Mouse (Mus musculus): Measurements from ENCODE around the gene Col6a1. TPM values are rescaled to one million over a fixed set of nuclear protein-coding genes. Genes with fewer than 3 reads are reported as not detected.

Gene Col6a1
- polyA plus RNA-seq, 1 experiment from 2014 or later, result 14.2 TPM

- Histone ChIP-seq H3K27ac (ENCODE audit: low read length) (no peak overlapping the region), H3K4me2 (ENCODE audit: low read depth, low read length) (no peak overlapping the region), H3K4me3 (ENCODE audit: low read depth, low read length) (no peak overlapping the region), H3K36me3 (ENCODE audit: control insufficient read depth, insufficient read depth) (no peaks in the 10 kb centered on the region), H3K27me3 (ENCODE audit: control insufficient read depth, insufficient read depth, low read depth, low read length) (no peaks in the 10 kb centered on the region), H3K9ac (ENCODE audit: low read depth, low read length) (no peak overlapping the region), H3K9me3 (replicated peaks; ENCODE audit: control insufficient read depth, low read length) (no peaks in the 10 kb centered on the region), H3K4me1 (ENCODE audit: control insufficient read depth, low read depth, low read length) (no peaks in the 10 kb centered on the region)
- WGBS (ENCODE audit: insufficient replicate concordance), result 52% methylated on average over 2 of the region's 2 CpGs
- ATAC-seq (ENCODE audit: low read depth), result no peak
Observed at GRCm38 (mm10) chr10:76701446-76701845, 24.5 kb downstream of the Col6a1 start.

DNA sequence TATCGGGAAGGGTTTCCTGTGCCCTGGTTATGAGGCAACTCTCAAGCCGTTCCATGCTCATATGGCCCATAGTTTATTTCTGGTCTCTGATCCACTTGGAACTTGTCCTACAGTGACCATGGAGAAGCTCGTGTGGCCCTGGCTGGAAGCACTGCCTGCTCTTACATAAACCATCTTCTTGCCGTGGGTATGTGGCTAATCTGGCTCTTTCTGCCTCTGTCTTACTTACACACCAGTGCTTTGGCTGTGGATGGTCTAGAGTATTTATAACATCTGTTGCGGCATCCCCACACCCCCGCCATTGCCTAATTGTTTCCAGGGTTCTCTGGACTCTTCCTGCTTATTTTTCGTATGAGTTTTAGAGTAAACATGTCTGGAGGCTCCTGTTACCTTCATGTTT, 26.2 kb downstream of the Col6a1 start:
- Histone ChIP-seq H3K4me2 (ENCODE audit: low read depth, low read length) (no peak overlapping the region), H3K4me1 (ENCODE audit: control insufficient read depth, low read depth, low read length) (no peaks in the 10 kb centered on the region), H3K9me3 (replicated peaks; ENCODE audit: control insufficient read depth, low read length) (no peaks in the 10 kb centered on the region), H3K36me3 (ENCODE audit: control insufficient read depth, insufficient read depth) (no peaks in the 10 kb centered on the region), H3K9ac (ENCODE audit: low read depth, low read length) (no peak overlapping the region), H3K4me3 (ENCODE audit: low read depth, low read length) (no peak overlapping the region), H3K27ac (ENCODE audit: low read length) (no peak overlapping the region), H3K27me3 (ENCODE audit: control insufficient read depth, insufficient read depth, low read depth, low read length) (no peaks in the 10 kb centered on the region)
- no peak for ATAC-seq (ENCODE audit: low read depth)
- 55% methylated on average over 7 of the region's 7 CpGs for WGBS (ENCODE audit: insufficient replicate concordance)

- Histone ChIP-seq H3K4me1 (ENCODE audit: control insufficient read depth, low read depth, low read length) (no peaks in the 10 kb centered on the region), H3K9ac (ENCODE audit: low read depth, low read length) (no peak overlapping the region), H3K36me3 (ENCODE audit: control insufficient read depth, insufficient read depth) (no peaks in the 10 kb centered on the region), H3K9me3 (replicated peaks; ENCODE audit: control insufficient read depth, low read length) (no peaks in the 10 kb centered on the region), H3K4me2 (ENCODE audit: low read depth, low read length) (no peak overlapping the region), H3K4me3 (ENCODE audit: low read depth, low read length) (no peak overlapping the region), H3K27ac (ENCODE audit: low read length) (no peak overlapping the region), H3K27me3 (ENCODE audit: control insufficient read depth, insufficient read depth, low read depth, low read length) (no peaks in the 10 kb centered on the region)
- ATAC-seq (ENCODE audit: low read depth), result no peak
- WGBS (ENCODE audit: insufficient replicate concordance), result 48% methylated on average over 10 of the region's 10 CpGs
Observed at GRCm38 (mm10) chr10:76695283-76695885, 30.6 kb downstream of the Col6a1 start.

- Histone ChIP-seq H3K4me3 (ENCODE audit: low read depth, low read length) (no peak overlapping the region), H3K9me3 (replicated peaks; ENCODE audit: control insufficient read depth, low read length) (no peaks in the 10 kb centered on the region), H3K27me3 (ENCODE audit: control insufficient read depth, insufficient read depth, low read depth, low read length) (no peaks in the 10 kb centered on the region), H3K4me1 (ENCODE audit: control insufficient read depth, low read depth, low read length) (no peaks in the 10 kb centered on the region), H3K4me2 (ENCODE audit: low read depth, low read length) (no peak overlapping the region), H3K9ac (ENCODE audit: low read depth, low read length) (no peak overlapping the region), H3K36me3 (ENCODE audit: control insufficient read depth, insufficient read depth) (no peaks in the 10 kb centered on the region), H3K27ac (ENCODE audit: low read length) (no peak overlapping the region)
- 42% methylated on average over 7 of the region's 7 CpGs for WGBS (ENCODE audit: insufficient replicate concordance)
- no peak for ATAC-seq (ENCODE audit: low read depth)
Observed at GRCm38 (mm10) chr10:76694765-76695164, 31.2 kb downstream of the Col6a1 start.

DNA sequence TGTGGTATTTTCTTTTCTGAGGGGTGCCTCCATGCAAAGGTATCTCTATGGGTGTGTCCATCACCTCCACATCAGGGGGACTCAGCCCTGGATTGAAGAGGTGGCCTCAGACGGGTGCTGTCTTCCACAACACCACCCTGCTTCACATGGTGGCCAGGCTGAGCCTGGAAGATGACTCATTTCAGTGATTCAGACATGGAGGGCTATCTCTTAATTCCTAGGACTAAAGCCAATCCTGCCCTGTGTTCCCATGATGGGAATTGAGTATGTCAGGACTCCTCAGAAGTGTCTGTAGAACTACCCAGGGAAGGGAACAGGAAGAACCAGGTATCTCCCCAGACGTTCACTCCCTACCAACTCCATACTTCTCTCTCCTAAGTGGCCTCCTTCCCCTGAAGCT, 32.5 kb downstream of the Col6a1 start:
- no peaks in the 10 kb centered on the region for H3K4me1 ChIP-seq (ENCODE audit: control insufficient read depth, low read depth, low read length)
- H3K36me3 ChIP-seq (ENCODE audit: control insufficient read depth, insufficient read depth), result no peaks in the 10 kb centered on the region
- H3K27ac ChIP-seq (ENCODE audit: low read length), result no peak overlapping the region
- H3K9me3 ChIP-seq (replicated peaks; ENCODE audit: control insufficient read depth, low read length), result no peaks in the 10 kb centered on the region
- H3K9ac ChIP-seq (ENCODE audit: low read depth, low read length), result no peak overlapping the region
- H3K4me2 ChIP-seq (ENCODE audit: low read depth, low read length), result no peak overlapping the region
- no peak for ATAC-seq (ENCODE audit: low read depth)
- WGBS (ENCODE audit: insufficient replicate concordance), result 56% methylated on average over 2 of the region's 2 CpGs
- H3K27me3 ChIP-seq (ENCODE audit: control insufficient read depth, insufficient read depth, low read depth, low read length), result no peaks in the 10 kb centered on the region
- no peak overlapping the region for H3K4me3 ChIP-seq (ENCODE audit: low read depth, low read length)

DNA sequence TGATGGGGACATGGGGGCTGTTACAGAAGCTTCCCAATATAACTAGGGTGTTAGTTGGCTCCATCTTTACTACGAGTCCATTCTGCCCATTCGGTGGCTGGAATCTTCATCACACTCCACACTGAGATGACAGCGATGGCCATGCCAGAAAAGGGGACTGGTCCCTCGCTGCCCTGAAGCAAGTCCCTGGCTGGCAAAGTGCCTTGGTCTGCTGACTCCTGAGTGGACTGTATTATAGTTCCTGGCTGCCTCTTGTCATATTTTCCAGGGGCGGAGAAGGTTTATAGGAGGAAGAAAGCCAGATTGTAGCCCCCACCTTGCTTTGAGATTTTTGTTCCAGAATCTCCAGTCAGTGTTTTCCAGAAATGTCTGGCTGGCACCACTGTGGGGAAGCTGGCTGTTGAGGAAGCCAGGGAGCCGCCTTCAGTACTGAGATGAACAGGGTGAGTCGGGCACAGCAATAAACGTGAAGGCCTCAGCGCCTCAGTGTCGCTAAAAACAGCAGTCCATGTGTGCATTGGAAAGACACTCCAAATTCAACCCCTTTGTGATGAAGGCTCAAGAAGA, 40.4 kb downstream of the Col6a1 start:
- Histone ChIP-seq H3K4me3 (ENCODE audit: low read depth, low read length) (no peak overlapping the region), H3K4me2 (ENCODE audit: low read depth, low read length) (no peak overlapping the region), H3K36me3 (ENCODE audit: control insufficient read depth, insufficient read depth) (no peaks in the 10 kb centered on the region), H3K27me3 (ENCODE audit: control insufficient read depth, insufficient read depth, low read depth, low read length) (no peaks in the 10 kb centered on the region), H3K9ac (ENCODE audit: low read depth, low read length) (no peak overlapping the region), H3K9me3 (replicated peaks; ENCODE audit: control insufficient read depth, low read length) (no peaks in the 10 kb centered on the region), H3K27ac (ENCODE audit: low read length) (no peak overlapping the region), H3K4me1 (ENCODE audit: control insufficient read depth, low read depth, low read length) (no peaks in the 10 kb centered on the region)
- no peak for ATAC-seq (ENCODE audit: low read depth)
- 71% methylated on average over 10 of the region's 10 CpGs for WGBS (ENCODE audit: insufficient replicate concordance)

- H3K9ac ChIP-seq (ENCODE audit: low read depth, low read length), result no peak overlapping the region
- H3K4me2 ChIP-seq (ENCODE audit: low read depth, low read length), result no peak overlapping the region
- no peak overlapping the region for H3K4me3 ChIP-seq (ENCODE audit: low read depth, low read length)
- H3K36me3 ChIP-seq (ENCODE audit: control insufficient read depth, insufficient read depth), result no peaks in the 10 kb centered on the region
- H3K9me3 ChIP-seq (replicated peaks; ENCODE audit: control insufficient read depth, low read length), result no peaks in the 10 kb centered on the region
- no peak overlapping the region for H3K27ac ChIP-seq (ENCODE audit: low read length)
- no peaks in the 10 kb centered on the region for H3K27me3 ChIP-seq (ENCODE audit: control insufficient read depth, insufficient read depth, low read depth, low read length)
- no peak for ATAC-seq (ENCODE audit: low read depth)
- 81% methylated on average over 12 of the region's 12 CpGs for WGBS (ENCODE audit: insufficient replicate concordance)
- H3K4me1 ChIP-seq (ENCODE audit: control insufficient read depth, low read depth, low read length), result no peaks in the 10 kb centered on the region
Observed at GRCm38 (mm10) chr10:76683977-76684376, 42.0 kb downstream of the Col6a1 start.

DNA sequence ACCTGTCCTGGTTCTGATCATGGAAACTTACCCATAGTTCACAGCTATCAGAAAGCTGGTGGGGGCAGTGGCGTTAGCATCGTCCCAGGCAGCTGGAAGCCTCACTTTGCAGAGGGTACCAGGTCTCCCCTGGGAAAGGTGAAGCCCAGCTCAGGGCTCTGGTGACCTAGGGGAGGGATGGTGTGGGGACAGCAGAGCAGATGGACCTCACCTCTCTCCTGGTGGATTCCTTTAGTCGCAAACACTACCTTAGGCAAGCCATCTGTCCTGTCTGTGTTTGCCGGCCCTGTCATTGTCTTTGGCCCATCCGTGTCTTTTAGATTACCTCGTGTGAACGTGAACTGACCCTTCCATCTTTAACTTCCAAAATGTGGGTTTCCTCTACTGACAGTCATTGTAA, 42.5 kb downstream of the Col6a1 start:
- 56% methylated on average over 7 of the region's 7 CpGs for WGBS (ENCODE audit: insufficient replicate concordance)
- Histone ChIP-seq H3K4me2 (ENCODE audit: low read depth, low read length) (no peak overlapping the region), H3K36me3 (ENCODE audit: control insufficient read depth, insufficient read depth) (no peaks in the 10 kb centered on the region), H3K4me3 (ENCODE audit: low read depth, low read length) (no peak overlapping the region), H3K9ac (ENCODE audit: low read depth, low read length) (no peak overlapping the region), H3K27ac (ENCODE audit: low read length) (no peak overlapping the region), H3K4me1 (ENCODE audit: control insufficient read depth, low read depth, low read length) (no peaks in the 10 kb centered on the region), H3K27me3 (ENCODE audit: control insufficient read depth, insufficient read depth, low read depth, low read length) (no peaks in the 10 kb centered on the region), H3K9me3 (replicated peaks; ENCODE audit: control insufficient read depth, low read length) (no peaks in the 10 kb centered on the region)
- no peak for ATAC-seq (ENCODE audit: low read depth)

GRCm38 (mm10) chr10:76681882-76682281, 44.1 kb downstream of the Col6a1 start:
- 65% methylated on average over 3 of the region's 3 CpGs for WGBS (ENCODE audit: insufficient replicate concordance)
- H3K36me3 ChIP-seq (ENCODE audit: control insufficient read depth, insufficient read depth), result no peaks in the 10 kb centered on the region
- no peaks in the 10 kb centered on the region for H3K4me1 ChIP-seq (ENCODE audit: control insufficient read depth, low read depth, low read length)
- ATAC-seq (ENCODE audit: low read depth), result no peak
- no peaks in the 10 kb centered on the region for H3K27me3 ChIP-seq (ENCODE audit: control insufficient read depth, insufficient read depth, low read depth, low read length)
- no peak overlapping the region for H3K4me3 ChIP-seq (ENCODE audit: low read depth, low read length)
- H3K9me3 ChIP-seq (replicated peaks; ENCODE audit: control insufficient read depth, low read length), result no peaks in the 10 kb centered on the region
- no peak overlapping the region for H3K4me2 ChIP-seq (ENCODE audit: low read depth, low read length)
- no peak overlapping the region for H3K27ac ChIP-seq (ENCODE audit: low read length)
- H3K9ac ChIP-seq (ENCODE audit: low read depth, low read length), result no peak overlapping the region
